Mouse (Mus musculus) embryo, embryonic 11.5 days (tissue): ENCODE measurements around the gene Disp1.

Experiments
- DNase-seq: peaks from one replicate; pipeline ENCODE4 v3.0.0-alpha.2; 2012; ENCODE audit warnings: low read depth, low spot score

The Disp1 gene

DNA sequence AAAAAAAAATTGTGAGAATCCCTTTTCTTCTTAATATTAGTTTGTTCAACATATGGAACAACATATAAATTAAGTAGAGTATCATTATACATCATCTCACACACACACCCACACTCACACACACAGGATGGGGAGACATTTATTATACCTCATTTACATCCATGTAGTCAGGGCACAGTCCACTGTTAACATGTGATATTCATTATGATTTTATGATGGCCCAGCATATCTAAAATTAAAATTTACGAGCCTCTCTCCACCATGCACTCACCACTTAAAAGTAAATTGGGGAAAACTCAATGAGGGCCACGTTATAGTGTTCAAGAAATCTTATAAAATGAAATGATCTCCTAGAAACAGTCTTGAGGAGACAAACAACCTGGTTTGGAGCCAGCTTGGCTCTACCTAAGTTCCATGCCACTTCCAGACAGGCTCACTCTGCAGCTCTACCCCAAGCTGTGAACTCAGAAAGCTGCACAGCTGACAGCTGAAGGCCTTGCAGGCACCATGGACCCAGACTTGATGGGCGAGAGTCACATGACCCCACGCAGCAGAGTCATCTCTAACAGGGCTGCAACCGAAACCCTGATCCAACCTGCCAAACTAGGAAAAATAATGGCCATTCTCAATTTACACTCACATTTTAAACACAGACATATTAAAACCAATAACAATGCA lies 57.7 kb downstream of the Disp1 start:
- DNase-seq, result no peak

DNA sequence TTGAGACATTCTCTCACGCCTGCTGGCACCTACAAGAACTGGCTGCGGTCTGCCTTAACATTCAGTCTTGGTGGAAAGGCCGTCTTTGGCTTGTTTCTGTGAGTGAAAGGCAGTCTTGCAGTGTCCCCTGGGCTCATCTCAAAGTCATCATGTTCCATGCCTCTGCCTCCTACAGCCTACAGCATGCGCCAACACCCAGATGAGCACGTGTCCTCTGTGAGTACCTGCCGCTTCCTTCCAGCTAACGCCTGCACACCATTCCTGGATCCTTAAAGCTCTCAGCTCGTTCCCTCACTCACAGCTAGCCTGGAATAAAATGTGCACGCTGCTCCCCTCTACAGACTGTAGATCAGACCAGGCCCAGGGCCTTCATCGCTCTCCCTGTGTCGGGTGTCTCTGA lies 60.3 kb downstream of the Disp1 start:
- DNase-seq, result no peak

DNA sequence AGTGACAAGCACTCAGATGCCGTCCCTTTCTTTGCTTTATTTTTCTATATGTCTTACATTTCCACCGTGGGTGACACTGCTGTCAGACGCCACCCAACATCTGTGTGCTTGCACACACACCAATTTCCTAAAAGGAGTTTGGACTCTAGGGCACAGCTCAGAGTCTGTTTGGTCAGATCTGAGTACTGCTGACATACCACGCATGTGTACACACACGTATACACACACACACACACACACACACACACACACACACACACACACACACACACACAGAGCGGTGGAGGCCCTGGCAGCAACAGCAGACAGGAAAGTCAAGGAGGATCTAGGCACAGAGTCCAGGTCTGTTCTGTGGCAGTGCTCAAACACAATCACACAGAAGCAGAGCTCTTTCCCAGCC lies 61.1 kb downstream of the Disp1 start:
- no peak for DNase-seq

DNA sequence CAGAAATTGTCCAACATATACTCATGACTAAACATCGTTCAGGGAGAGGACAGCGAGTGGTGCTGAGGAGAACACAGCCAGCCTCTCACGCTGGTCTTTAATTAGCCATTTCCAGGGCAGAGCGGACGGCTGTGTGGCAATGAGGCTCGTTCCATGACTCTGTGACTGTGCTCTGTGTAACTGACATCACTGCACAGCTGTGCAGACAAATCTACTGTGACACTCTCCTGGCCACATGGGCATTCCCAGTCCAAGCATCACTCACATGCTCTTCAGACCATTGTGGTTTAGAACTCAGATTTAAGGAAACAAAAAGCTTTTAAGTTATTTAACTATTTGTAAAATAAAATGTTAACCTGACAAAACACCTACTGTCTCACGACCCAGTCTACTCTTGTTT lies 62.1 kb downstream of the Disp1 start:
- no peak for DNase-seq

DNA sequence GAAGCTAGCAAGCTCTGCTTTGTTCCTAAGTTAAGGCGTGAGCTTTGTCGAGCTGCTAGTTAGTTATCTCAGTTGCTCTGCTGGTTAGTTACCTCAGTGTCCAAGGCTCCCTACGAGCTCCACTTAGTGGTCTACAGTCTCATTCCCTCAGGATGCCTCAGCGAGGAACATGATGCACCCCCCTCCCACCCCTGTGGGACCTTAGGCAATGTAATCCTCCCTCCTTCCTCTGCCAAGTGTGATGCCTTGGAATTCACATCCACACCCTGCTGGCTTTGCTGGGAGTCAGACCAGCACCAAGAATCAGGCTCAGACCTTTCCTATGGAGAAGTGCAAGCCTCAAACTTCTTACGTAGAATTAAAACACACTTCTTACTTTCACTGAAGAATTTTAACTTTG lies 65.7 kb downstream of the Disp1 start:
- DNase-seq, result no peak

DNA sequence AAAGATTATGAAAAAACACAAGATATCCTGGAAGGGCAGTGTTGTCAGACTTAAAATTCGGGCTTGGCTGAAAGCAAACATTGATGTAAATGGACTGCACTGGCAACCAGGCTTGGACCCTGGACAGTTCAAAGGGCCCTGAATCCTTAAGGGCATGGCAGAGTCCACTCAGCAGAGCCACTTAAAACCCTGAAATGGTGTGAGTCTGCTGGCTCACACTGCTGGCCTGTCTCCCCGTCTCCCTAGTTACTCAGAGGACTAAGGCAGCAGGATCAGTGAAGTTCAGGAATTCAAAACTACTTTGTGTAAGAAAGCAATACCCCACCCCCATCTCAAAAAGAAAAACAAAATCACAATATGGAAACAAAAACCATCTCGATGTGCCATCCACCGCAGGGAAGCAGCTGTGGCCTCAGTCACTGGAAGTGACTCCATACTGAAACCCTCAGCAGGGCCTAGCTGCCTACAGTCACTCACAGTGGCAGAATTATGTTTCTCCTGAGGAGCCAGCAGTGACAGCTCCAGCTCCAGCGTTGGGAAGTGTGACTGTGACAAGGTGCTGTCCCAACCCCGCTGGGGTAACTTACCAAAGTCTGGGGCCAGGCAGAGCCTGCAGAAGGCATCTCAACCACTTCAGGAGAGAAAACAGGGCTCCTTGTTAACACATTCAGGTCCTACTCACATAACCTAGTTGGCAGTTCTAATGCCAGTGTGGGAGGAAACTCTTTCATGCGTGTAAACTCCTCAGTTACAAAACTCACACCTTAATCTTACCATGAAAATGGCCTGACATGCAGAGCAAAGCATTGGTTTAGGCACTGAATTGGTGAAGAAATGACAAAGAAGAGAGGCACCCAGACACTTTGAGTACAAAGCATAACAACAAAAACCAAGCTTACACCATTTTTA lies 66.8 kb downstream of the Disp1 start:
- no peak for DNase-seq

DNA sequence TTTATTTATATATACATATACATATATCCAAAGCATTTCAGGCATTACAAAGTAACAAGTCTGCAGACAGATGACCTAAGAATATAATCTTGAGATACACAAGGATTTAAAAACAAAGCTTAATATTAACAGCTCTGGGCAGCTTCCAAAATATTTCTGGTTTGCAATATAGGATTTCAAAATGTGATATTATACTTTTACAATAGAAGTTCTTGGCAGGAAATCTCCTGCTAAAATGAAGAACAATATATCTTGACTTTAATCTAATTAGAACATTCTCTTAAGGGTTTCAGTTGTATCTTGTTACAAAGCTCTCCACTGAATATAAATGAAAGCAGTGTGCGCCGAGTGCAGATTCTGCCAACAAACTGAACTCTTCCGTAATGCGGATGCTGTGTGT lies 68.0 kb downstream of the Disp1 start:
- DNase-seq, result no peak

DNA sequence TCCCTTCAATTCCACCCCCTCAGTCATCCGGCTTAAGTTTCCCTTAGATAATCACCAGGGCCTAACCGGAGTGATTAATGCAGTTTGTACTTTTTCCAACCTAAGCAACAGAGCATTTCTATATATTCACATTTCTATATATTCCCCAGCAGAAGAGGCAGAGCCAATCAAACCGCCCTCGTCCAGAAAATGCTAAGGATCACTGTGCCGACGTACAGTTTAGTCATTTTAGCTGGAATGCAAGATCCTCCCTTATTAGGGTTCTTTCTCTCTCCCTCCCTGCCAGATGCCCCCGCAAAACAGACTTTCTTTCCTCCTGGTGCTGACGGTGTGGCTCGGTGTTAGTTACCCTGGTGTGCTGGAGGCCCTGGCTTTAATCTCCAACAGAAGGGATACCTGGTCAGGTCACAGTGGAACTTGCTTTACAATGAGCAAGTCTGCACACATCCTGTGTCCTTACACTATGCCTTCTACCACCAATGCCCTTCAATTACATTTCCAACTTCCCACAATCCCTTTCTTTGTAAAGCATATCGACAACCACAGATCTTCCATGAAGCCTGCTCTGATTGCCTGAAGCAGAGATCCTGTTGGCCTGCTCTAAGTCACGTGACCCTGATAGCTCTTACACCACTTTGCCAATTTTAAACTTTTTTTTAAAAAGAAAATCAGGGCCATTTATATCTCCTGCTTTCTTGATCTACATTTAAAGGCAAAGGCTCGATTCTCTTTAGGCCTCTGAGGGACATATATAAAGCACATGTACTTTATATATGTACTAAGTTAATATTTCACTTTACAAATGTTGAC lies 69.6 kb downstream of the Disp1 start:
- DNase-seq, result no peak

DNA sequence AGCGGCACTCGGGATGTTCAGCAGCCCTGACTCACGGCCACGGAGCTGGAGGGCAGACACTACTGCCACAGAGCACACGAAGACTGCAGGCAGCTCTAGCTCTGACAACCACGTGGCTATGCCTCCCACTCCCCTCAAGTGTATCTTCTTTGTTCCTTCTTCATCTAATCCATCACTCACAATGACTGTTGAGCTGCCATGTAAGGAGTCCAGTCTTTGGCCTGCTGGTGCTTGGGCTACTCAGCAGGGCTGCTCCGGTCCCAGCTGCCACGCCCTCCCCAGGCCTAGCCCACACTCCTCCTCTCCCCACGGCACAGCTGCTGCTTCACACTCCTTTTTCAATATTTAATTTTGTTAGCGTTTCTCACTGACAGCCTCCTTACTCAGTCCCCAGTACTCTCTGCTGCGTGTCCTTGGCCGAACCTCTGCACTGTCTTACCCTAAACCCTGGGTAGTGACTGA lies 70.9 kb downstream of the Disp1 start:
- no peak for DNase-seq

DNA sequence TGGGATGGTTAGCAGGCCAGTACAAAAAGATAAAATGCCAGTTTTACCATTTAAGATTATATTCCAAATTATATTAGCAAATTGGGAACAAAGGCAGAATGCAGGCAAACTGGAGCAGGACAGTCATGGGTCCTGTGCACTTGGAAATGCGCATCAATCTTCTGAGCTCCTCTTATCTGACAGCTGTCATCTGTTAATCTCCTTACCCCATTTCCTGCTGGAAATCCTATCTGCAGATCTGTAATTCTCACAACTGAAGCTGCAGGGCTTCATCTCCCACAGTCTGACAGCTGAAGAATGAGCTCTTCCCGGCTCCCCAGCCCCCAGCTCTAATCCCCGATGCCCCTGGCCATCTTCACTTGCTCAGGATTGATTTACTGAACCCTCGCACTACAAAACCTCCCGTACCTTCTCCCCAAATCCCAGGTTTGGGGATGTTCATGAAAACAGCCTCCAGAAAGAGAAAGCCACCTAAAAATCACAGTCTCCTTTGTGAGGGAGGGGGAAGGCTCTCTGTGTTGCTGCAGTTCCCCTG lies 71.7 kb downstream of the Disp1 start:
- no peak for DNase-seq

DNA sequence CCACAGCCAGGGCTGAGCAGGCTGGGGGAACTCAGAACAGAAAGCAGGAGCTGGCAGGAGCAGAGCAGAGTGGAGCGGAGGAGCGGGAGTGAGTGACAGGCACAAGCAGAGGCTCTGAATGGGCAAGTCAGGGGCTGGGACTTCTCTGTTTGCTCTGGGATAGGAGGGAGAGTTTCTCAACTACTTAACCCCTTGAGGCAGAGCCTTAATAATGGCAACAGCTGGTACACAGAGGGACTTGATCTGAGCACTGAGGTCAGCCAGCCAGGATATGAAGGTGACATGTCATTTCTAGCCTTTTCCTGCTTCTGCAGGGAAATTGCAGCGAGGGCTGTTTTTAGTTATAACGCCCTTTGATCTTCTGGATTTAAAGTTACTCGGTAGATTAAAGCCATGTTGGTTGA lies 73.9 kb downstream of the Disp1 start:
- DNase-seq, result peak; percentile 60

DNA sequence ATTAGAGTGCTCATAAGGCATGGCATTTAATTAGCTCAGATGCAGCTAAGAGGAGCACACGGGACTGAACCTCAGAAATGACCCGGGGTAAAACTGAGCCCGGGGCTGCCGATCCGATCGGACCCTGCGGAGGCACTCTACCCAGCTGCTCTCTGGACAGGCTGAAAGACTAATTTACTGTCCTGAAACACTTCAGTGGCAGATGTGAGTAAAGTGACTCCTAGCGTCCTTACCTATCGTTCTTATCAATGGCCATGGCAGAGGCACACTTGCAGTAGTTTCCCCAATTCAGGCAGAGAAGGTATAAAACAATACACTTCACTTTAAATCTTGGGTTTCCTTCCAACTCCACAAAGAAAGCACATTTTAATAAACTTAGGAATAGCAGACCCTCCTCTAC lies 74.5 kb downstream of the Disp1 start:
- no peak for DNase-seq

DNA sequence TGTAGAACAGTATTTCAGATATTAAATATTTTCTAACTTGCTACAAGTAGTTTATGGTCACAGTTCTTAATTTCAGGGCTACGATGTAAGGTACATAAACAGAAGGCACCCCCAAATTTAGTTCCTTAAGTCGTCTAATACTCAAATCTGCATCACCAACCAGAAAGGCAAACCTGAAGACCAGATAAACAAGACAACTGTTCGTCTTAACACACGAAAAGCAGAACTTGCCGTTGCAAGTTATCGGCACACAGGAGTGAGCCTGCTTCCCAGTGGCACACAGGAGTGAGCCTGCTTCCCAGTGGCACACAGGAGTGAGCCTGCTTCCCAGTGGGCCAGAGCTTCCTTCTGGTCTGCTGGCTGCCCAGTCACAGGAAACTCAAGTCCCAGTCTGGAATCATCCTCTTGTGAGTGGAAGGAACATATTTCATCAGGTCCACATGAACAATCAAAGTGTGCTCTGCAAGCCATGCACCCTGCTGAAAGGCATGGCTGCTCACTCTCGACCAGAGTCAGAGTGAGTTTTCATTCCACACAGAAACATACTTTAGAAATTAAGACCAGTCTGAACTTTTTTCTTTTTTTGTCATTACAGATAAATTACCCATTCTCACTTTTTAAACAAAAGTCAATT lies 75.1 kb downstream of the Disp1 start:
- DNase-seq, result no peak

DNA sequence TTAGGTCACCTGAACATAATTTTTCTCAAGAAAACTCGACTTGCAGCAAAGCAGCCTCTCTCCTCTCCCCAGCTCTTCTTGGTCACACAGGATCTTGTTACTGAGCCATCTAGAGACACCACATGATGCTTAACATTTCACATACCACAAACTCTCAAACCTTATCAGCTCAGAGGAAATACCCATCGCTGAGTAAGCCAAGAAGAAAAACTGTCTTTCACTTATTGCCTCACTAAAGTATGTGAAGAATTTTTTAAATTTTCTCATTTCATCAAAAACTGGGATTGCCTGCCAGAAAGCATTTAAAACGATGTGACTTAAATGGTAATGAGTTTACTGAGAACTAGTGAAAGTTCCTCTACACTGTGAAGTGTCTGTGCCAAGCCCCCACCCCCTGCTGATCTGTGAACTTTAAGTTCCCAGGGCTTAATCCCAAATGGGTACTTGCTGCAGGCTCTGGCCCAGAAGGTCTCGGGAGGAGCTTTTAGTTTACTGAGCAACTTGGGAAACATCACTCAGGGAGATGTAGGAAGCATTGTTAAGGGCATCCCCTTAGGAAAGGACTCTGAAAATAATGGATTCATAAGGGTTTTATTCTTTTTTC lies 76.6 kb downstream of the Disp1 start:
- DNase-seq, result no peak

DNA sequence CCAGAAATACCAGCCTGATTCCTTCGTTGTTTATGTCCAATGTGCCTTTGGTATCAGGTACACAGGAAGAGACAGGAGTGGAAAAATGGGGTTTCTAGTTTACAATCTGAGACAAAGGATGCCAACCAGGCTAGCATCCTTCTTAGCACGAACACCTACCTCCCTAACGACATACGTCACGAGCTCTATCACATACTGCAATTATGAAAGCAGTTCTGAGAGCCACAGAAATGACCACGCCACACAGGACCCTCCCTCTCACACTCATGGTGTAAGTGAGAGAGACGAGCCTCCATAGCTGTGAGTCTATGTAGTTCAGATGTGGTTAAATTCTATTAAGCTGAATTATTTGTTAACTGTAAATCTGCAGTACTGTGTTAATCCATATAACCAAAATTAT lies 78.1 kb downstream of the Disp1 start:
- no peak for DNase-seq

DNA sequence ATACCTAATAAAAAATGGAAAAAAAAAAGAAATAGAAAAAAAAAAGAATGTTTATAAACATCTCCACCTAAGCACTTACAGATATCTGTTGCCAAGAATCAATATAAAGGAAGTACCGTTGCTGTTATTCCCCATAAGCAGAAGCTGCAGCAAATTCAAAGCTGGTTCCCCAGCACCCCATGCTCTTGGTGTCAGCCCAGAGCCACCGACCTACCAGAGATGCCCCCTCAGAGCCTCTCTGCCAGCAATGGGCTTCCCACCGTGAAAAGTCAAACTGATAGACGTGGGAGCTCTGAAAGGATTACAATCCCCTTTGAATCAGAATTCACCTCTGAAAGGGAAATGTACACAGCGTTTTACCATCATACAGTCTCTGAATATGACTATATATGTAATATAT lies 78.8 kb downstream of the Disp1 start:
- no peak for DNase-seq

DNA sequence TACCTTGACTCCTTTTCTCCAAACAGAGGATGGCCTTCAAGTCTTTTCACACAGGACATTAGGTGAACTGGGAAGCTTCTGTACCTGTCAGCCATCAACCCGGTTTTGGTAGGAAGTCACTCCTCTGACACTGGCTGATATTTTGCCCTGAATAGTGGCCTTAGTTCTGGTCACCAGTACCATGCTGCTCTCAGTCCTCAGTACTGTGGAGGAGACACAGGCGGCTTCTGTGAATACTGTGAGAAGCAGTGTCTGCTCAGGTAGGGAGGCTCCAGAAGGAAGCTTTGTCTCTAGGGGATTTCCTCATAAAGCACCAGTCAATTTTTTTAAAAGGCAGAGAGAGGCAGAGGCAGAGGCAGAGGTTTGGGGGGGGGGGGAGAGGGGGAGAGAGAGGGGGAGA lies 80.0 kb downstream of the Disp1 start:
- no peak for DNase-seq

DNA sequence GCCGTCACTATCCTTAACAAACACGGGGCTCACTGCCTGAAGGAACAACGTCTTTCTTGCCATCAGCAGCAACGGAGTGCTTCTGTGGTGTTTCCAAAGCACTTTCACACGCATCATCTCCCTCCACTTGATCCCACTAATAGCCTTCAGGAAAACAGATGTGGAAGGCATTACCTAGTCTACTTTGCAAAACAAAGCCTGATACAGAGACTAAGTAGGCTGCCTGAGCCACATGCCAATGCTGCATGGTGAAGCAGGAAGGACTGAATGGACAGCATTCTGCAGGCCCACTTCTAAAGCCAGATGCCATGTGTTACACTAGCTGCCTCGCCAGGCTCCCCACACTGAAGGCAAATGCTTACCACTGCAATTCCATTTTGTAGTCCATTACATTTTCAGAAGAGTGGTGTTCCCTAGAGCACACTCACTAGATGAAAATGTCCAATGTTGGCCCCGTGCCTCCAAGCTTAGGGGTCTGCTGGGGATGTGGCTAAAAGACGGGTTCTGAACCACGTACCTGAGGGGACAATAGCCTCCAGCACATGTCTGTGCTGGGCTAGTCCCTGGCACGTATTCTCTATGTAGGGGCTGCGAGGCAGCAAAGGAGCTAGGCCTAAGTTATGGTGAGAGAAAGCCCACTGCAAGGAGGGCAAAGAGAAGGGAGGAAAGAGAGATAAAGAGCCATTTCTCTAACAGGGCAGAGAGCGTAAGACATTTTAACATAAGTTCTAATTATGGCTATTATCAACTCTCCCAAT lies 80.6 kb downstream of the Disp1 start:
- DNase-seq, result no peak

DNA sequence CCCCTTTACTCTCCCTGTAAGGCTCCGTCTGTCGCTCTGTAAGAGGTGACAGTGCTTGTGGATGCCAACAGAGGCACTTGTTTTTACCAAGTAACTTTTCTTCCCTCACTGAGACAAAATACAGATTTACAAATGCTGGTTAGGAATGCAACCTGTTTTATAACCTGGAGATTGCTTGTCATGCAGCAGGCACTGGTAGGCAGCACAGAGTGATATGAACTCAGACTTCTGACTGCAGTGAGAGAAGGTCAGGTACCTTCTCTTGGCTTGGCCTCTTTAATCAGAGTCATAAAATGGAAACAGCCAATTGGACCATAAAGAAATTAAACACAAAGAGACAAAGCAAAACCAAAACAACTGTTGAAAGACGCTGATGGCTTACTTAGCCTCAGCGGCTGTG lies 83.2 kb downstream of the Disp1 start:
- DNase-seq, result no peak

DNA sequence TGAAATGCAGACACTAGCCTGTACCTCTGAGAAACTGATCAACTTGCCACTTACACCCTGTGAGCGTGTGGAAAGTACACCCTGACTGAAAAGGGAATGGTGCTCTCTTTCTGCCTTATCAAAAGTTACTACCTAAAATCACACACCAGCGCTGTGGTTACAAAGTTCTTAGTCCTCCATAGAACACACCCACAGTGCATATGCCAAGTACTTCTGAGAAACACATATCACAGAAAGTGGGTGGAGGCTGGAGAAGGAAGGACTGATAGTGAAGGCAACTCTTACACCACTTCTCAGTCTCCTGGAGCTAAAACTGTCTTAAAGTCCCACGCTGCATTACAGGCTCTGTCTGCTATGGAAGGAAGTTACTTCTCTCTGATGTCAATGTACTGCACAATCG lies 86.9 kb downstream of the Disp1 start:
- no peak for DNase-seq
